Mouse (Mus musculus) urinary bladder, postnatal 10 days (tissue): Measurements from ENCODE around the gene Spice1.

Source experiments
- DNase-seq: peaks from one replicate; pipeline ENCODE4 v3.0.0; 2022; ENCODE audit warnings: low spot score

The Spice1 gene

GRCm38 (mm10) chr16:44347071-44347901 is at the start of gene Spice1:
Spice1 (plus strand) TSS chr16:44347121.
- DNase-seq: peak; percentile 81

GRCm38 (mm10) chr16:44299438-44300093 is 47.4 kb upstream of the Spice1 start:
- DNase-seq: no peak

GRCm38 (mm10) chr16:44302126-44302892 is 44.6 kb upstream of the Spice1 start:
- no peak for DNase-seq

GRCm38 (mm10) chr16:44303822-44304221 is 43.1 kb upstream of the Spice1 start:
- DNase-seq: no peak

- no peak for DNase-seq
Observed at GRCm38 (mm10) chr16:44305606-44306005, 41.3 kb upstream of the Spice1 start.

GRCm38 (mm10) chr16:44313422-44313821 is 33.5 kb upstream of the Spice1 start:
- DNase-seq: no peak

GRCm38 (mm10) chr16:44316350-44316749 is 30.6 kb upstream of the Spice1 start:
- no peak for DNase-seq

- DNase-seq: no peak
Observed at GRCm38 (mm10) chr16:44320232-44320631, 26.7 kb upstream of the Spice1 start.

- DNase-seq: no peak
Observed at GRCm38 (mm10) chr16:44328644-44329043, 18.3 kb upstream of the Spice1 start.

GRCm38 (mm10) chr16:44330657-44331056 is 16.3 kb upstream of the Spice1 start:
- no peak for DNase-seq

- DNase-seq: no peak
Observed at GRCm38 (mm10) chr16:44331154-44331553, 15.8 kb upstream of the Spice1 start.

- no peak for DNase-seq
Observed at GRCm38 (mm10) chr16:44331671-44331994, 15.3 kb upstream of the Spice1 start.

- DNase-seq: no peak
Observed at GRCm38 (mm10) chr16:44331995-44332860, 14.7 kb upstream of the Spice1 start.

GRCm38 (mm10) chr16:44332861-44333284 is 14.0 kb upstream of the Spice1 start, which contains the start of gene Sidt1:
Sidt1 (minus strand) TSS chr16:44333196.
- no peak for DNase-seq

GRCm38 (mm10) chr16:44337541-44337940 is 9.4 kb upstream of the Spice1 start:
- DNase-seq: no peak

GRCm38 (mm10) chr16:44349801-44350397 is 3.0 kb downstream of the Spice1 start:
- DNase-seq: no peak

- DNase-seq: no peak
Observed at GRCm38 (mm10) chr16:44356291-44356690, 9.4 kb downstream of the Spice1 start.

GRCm38 (mm10) chr16:44357571-44358268 is 10.8 kb downstream of the Spice1 start:
- no peak for DNase-seq

GRCm38 (mm10) chr16:44361921-44362890 is 15.3 kb downstream of the Spice1 start:
- no peak for DNase-seq
